Mouse (Mus musculus): Measurements from ENCODE around the gene Ltbp4. TPM values are rescaled to one million over a fixed set of nuclear protein-coding genes. Genes with fewer than 3 reads are reported as not detected.

Ltbp4 gene
- total RNA-seq (2015) (not detected in 2 replicates), total RNA-seq (2017) (not detected in 2 replicates)

DNA sequence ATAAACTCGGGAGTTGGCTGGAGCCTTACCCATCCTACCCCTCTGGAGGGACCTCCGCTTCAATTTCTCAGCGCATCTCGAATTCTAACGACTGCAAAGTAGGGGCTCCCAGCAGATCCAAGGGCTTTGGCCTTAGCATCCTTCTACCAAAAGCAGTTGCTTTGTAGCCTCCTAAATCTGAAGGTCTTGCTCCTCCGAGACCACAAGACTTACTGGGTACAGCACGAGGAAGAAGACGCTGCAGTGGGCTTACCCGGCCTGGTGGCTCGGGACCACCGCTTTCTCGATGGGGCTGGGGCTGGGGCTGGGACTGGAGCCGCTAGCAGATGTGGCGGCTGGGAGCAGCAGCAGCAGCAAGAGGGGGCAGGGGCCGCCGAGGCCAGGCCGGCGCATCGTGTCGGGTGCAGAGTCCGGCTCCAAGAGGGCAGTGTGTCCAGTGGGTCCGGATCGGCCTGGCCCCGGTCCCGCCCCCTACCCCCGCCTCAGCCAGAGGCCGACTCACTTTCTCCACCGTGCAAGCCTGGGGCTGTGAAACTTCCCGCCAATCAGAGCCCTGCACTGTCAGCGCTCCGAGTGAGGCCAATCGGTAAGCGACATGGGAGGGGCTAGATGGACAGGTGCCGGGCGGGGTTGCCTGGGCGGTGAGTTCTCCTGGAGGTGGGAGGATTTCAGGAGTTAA lies at the start of gene Ltbp4:
TSS of gene Ltbp4 (minus strand) at position 518 of the 679 bp plus-strand sequence.
- no peak for ATAC-seq (ENCODE audit: poor library complexity, severe bottlenecking)

DNA sequence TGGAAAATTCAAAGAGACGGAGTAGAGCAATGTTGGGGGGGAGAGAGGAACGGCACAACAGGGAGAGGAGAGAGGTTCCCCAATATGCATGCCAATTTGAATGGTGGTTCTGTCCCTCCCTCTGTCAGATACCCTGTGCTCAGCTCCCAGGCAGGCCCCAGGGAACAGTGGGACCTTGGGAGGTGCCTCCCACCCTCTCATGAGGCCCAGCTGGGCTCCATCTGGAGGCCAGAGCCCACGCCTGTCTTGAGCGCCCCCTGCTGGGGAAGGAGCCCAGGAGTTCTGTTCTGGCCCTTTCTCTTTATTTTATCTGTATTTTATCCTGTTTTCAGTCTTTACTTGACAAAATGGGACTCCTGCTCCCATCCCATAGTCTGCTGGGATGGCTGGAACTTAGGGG lies 47.2 kb upstream of the Ltbp4 start:
- peak; percentile 83 for ATAC-seq (ENCODE audit: poor library complexity, severe bottlenecking)

DNA sequence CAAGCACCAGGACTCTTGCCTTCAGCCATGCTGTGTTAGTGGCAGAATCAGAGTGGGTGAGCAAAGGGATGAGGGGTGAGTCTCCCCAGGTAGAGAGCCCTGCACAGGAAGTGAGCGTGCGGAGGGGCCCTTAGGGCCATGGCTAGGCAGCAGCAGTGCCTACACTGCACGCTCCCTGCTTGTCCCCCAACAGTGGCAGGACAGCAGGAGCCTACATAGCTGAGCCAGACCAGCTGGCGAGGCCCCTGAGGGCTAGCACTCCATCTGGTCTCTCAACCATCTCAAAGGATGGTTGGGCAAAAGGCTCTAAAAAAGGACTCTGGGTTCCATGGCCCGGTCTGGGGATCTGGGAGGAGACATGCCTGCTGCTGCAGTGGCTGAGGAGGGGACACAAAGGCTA lies 46.6 kb upstream of the Ltbp4 start:
- ATAC-seq (ENCODE audit: poor library complexity, severe bottlenecking), result no peak

DNA sequence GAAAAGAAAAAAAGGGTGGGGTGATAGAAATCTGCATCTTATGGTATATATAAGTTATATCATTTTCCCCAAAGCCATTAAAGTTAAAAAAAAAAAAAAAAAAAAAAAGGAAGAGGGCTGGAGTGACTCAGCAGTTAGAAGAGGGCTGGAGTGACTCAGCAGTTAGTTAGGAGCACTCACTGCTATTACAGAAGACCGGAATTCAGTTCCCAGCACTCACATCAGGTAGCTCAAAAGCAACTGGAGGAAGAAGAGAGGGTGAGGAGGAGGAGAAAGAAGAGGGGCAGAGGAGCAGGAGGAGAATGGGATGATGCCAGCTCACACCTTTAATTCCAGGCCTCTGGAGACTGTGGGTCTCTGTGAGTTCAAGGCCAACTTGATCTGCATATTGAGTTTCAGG lies 45.7 kb upstream of the Ltbp4 start:
- no peak for ATAC-seq (ENCODE audit: poor library complexity, severe bottlenecking)

DNA sequence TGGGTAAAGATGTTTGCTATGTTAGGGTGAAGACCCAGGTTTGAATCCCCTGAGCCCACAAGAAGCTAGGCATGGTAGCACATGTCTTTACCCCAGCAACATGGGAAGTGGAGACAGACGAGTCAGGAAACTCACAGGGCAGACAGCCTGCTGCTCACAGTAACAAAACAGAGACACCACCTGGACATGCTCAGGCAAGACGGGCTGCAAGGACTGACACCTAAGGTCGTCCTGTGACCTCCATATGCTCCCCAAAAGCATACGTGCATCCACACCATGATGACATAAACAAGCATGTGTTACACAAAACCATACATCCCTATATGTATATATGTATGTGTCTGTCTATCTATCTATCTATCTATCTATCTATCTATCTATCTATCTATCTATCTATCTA lies 44.1 kb upstream of the Ltbp4 start:
- ATAC-seq (ENCODE audit: poor library complexity, severe bottlenecking), result no peak

DNA sequence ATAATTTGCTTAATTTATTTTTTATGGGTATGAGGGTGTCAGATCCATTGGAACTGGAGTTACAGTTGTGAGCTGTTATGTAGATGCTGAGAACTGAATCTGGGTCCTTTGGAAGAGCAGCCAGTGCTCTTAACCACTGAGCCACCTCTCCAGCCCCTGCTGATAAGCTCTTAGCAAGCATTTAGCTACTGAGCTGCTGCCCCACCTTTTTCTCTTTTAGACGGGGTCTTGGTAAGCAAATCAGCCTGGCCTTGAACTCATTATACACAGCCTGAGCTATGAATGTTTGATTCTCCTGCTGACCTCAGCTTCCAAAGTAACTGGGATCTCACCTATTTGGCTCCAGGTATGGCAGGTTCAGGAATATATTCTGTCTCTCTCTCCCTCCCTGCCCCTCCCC lies 43.5 kb upstream of the Ltbp4 start:
- ATAC-seq (ENCODE audit: poor library complexity, severe bottlenecking), result no peak

DNA sequence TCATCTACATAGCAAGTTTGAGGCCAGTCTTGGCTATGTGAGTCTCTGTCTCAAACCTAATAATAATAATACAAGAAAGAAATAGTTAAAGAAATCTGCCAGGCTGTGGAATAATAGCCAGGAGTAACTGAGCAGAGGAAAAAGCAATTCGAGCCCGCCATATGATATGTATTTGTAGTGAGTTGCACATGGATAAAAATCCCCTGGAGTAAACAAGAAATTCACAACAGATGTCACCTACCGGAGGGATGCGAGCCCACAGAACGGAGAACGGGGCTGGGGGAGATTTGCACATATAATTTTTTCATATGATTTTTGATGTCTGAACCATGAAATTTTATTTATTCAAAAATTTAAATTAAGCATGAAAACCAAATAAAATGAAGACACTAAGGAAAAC lies 42.3 kb upstream of the Ltbp4 start:
- no peak for ATAC-seq (ENCODE audit: poor library complexity, severe bottlenecking)

DNA sequence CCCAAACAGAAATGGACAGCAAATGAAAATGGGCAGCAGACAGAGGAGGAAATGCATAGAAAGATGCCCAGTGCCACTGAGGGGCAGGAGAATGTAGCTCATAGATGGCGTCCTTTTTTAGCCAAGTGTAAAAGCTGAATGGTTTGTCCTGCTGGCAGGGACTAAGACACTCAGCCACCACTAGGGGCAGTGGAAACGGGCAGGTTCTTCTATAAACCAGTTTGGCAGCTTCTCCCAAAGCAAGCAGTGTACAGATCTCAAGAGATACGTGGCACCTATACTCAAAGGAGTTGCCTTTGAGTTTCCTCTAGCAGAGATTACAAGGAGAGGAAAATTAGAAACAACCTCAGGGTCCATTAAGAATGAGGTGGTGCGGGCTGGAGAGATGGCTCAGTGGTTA lies 40.9 kb upstream of the Ltbp4 start:
- ATAC-seq (ENCODE audit: poor library complexity, severe bottlenecking), result no peak; the same call in 1 of the 2 replicates

DNA sequence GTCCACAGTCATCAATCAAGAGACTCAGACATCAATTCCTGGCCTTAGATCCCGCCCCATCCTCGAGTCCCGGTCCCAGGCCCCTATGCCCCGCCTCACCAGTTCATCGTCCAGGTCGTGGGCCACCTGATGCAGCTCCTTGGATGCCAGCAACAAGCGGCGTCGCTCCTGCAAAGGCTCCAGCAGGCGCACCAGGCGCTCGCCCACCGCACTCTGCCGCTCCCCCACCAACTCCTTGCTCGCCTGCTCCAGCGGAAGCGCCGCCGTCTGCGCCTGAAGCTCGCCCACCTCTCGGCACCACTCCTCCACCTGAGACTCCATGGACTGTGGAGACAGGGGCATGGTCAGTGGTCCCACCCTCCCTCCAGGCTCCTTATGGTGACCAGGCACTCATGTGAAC lies 37.8 kb upstream of the Ltbp4 start:
- ATAC-seq (ENCODE audit: poor library complexity, severe bottlenecking), result no peak

DNA sequence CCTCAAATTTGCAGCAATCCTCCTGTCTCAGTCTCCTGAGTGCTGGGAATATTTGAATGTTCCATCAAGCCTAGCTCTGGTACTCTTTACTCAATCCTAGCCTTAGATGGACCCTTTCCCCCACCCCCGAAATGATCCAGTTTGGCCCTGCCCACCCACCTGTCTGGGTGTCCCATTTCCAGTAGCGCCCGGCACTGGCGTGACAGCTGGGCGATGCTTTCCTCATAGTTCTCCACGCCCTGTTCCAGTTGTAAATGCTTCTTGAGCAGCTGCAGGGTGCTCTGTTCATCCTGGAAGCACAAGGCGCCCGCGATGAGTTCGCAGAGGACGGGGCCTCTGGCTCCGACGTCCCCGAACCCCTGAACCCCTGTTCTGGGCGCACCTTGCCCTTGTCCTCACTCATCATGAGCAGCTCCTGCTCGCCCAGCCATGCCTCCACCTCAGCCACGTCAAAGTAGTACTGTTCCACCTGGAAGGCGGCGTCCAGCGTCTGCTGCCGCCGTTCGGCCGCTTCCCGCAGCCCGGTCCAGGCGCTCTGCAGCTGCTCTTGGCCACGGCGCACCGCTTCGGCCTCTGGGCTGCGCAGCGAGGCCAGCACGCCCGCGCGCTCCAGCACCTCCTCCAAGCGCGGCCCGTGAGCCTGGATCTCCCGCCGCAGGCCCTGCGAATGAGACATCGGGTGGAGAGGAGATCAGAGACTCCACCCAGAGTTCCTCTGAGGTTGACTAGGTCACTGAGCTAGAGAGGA lies 34.4 kb upstream of the Ltbp4 start:
- no peak for ATAC-seq (ENCODE audit: poor library complexity, severe bottlenecking)

DNA sequence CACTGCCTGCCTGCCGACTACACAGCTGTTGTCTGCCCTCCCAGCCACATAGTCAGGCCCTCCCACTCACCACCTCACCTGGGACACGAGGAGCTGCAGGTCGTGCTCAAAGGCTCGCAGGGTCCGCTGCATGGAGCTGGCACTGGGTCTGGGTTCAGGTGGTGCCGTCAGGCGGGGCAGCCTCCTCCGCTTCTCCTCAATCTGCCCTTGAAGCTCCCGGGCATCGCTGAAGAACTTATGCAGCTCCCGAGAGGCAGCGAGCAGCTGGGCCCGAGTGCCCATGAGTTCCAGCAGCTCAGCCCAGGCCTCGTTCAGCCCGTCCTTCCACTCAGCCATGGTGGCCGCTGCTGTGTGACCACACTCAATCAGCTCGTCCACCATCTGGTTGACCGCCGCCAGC lies 31.6 kb upstream of the Ltbp4 start:
- no peak for ATAC-seq (ENCODE audit: poor library complexity, severe bottlenecking)

DNA sequence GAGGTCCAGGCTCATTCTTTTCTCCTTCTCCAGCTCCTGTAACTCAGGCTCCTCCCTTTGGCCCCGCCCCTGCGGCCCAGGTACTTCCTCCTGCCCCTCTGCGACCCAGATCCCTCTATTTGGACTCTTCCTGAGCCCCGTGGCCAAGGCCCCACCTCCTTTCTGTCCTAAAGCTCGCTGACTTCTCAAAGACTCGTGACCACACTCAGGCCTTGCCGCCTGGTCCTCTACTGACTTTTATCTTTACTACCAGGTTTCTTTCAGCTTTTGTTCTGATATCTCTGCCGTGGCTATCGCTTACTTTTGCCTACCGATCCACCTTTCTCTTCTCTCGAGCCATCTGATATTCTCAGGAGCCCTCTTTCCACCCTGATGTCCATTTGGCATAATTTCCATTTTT lies 30.5 kb upstream of the Ltbp4 start:
- no peak for ATAC-seq (ENCODE audit: poor library complexity, severe bottlenecking)

DNA sequence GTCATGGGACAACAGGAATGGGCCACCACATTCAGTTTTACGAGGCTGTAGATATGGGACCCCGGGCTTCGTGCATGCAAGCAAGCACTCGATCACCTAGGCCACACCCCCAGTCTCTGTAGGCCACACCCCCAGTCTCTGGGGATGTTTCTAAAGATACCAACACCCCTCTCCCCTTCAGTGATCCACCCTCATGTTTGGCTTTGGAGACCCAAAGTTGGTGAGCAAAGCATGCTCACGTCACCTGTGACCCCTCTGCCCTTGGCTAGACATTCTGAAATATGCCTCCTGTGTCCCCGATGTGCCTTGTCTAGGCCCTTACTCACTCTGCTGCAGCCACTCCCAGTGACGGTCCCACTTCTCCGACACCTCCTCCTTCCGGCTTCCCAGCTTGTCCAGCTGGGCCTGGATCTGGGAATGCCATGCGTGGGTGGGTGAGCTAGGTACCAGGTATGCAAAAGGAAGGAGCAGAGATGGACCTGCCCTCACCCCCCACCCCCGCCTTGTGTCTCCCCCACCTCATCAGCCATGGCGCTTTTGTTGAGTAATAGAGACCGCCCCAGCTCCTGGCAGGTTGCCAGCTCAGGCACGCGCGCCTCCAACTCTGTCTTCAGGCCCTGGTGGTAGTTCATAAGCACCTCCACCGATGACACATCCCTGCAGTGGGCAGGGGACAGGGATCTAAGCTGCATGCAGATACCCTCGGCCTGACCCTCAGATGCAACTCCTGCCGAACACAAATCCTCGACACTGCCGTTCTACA lies 28.8 kb upstream of the Ltbp4 start:
- no peak for ATAC-seq (ENCODE audit: poor library complexity, severe bottlenecking)

DNA sequence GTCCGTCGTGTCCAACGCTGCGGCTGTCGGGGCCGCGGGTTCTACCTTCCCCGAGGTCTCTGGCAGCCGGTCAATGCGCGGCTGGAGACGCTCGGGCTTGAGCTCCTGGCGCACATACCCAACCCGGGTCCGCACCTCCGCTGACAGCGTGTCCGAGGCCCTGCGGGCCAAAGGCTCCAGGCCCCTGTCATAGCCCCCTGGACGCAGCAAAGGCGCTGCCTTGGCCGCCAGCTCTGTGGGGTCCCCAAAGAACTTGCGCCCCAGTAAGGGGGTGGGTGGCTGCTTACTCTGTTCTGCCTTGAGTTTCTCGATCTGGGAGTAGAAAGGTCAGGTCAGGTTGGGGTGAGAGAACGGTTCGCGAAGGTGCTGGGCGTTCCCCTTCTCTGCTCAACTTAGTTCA lies 26.9 kb upstream of the Ltbp4 start:
- ATAC-seq (ENCODE audit: poor library complexity, severe bottlenecking), result no peak

DNA sequence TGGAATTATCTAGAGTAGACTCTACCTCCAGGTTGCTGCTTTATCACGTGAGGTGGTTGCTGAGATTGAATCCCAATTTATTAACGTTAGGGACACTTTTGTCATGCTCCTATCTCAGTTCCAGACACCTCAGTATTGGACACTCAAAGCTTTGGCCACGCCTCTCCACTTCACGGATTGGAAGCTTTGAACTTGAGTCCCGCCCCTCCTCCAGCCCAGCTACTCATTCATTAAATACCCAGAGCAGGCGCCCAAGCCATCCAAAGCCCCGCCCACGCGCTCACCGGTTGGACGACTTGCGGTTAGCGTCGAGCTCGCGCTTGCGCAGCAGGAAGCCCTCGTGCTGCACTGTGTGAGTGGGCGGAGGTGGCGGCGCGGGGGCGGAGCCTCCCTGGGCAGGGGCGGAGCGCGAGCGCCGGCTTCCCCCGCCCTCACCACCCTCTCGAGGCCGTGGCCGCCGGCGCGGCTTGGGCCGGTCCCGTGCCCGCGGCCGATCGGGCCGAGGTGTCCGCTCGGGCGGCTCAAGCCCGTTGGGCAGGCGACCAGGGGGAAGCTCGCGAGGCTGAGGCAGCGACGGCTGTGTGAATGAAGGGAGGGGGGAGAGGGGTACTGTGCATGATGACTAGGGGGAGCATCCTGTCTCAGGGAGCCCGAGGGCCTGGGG lies 23.9 kb upstream of the Ltbp4 start:
- peak; percentile 84 for ATAC-seq (ENCODE audit: poor library complexity, severe bottlenecking)

DNA sequence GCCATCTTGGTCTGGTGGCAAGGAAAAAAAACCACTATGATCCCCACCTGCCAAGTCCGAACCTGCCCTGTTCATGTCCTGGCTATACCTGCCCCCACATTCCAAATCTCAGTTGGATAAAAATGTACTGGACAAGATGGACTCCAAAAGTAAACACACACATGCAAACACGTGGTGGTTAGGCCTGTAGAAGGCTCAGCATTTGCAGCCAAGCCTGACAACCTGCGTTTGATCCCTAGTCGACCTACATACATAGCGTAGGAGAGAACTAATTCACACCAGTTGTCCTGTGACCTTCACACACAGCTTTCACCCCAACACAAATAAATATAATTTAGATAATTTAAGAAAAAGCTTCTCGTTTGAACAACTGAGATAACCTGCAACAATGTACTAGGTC lies 23.3 kb upstream of the Ltbp4 start:
- no peak for ATAC-seq (ENCODE audit: poor library complexity, severe bottlenecking)

DNA sequence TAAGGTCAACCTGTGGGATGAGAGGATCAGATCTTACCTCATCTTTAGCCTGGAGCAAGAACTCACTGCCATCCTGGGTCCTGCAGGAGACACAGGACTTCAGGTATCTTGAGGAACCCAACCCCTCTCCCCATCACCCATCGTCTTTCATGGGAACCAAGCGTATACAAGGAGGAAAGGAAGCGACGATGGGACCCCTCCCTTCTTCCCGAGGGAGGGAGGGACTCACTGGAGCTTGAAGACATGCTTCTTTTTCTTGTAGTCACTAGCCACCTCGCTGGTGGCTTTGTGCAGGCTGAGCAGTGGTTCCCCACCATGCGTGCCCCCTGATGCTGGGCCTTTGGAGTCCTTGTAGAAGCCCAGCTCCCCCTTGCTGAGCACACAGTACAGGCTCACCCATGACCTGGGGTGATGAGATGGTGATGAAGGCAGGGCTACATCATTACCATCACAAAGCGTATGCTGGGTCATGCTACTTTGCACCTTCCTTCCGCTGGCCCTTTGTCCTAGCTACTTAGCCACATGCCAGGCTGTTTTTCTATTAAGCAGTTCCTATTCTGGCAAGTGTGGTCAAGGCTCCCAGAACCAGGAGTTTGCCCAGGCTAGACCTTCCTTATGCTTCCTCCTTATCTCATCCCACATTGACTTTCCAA lies 22.3 kb upstream of the Ltbp4 start:
- no peak for ATAC-seq (ENCODE audit: poor library complexity, severe bottlenecking)

DNA sequence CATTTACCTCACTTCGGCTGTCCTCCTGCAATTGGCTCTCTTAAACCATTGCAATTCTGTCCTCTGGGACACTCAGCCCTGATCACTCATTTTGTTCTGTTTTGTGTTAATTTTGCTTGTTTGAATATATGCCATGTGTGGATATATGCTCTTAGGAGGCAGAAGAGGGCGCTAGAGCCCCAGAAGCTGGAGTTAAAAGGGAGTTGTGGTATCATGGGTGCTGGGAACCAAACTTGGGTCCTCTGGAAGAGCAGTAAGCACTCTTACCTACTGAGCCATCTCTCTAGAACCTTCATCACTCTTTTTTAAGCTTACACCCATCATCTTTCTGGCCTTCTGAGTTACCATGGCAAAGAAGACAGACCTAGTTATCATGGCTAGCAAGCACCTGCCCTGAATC lies 21.7 kb upstream of the Ltbp4 start:
- no peak for ATAC-seq (ENCODE audit: poor library complexity, severe bottlenecking)

DNA sequence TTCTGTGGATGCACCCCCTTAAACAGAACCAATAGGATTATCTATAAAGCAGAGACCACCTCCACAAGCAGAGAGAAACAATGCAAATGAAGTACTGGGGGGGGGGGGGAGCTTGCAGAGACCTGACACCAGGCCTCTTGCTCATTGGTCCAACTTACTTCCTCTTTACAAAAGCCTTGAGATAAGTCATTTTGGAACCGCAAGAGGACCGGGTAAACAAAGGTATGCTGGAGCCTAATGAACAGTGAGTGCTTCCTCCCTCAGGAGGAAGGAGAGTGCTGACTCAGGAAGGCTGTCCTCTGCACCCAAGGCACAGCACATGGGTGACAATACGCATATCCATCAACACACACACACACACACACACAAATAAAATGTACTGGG lies 20.1 kb upstream of the Ltbp4 start:
- peak; percentile 53 for ATAC-seq (ENCODE audit: poor library complexity, severe bottlenecking)

DNA sequence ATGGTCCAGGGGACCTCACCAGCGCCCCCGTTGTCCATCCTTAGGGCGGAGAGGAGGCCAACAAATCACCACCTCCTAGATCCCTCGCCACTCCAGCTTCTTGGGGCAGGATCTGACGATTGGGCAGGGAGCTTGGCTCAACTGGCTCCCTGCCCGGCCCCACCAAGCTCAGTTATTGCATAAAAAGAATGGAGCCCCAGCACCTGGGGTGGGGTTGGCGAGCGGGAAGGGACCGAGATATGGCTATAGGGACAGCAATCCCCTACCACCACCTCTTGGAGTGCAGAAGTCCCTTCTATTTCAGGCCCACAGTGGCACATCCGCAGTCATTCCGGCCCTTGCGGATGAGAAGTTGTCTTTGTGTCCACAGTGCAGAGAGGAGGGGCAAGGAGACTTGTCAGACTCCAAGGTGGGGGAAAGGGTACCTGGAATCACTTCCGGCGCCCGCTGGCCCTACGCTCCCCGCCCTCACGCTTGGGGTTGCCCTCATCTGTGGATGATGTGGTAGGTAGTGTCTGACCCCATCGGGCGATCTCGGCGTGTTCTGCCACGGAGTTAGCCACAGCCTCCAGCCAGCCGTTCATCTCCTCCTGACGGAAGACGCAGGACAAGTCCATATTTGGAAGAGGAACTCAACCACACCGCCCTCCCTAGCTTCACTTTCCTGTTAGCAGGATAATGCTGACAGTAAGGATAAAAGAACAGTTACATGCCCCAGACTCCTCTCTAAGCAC lies 19.5 kb upstream of the Ltbp4 start, which contains the start of gene Gm20479:
TSS of gene Gm20479 (minus strand) at position 559 of the 734 bp plus-strand sequence.
- ATAC-seq (ENCODE audit: poor library complexity, severe bottlenecking), result peak; percentile 41

Measured in megakaryocyte, adult 5-6 weeks (primary cell).